Mouse (Mus musculus): ENCODE data around the gene Gtf2f1. TPM values are rescaled to one million over a fixed set of nuclear protein-coding genes. Genes with fewer than 3 reads are reported as not detected.

Gtf2f1 gene
- polyA plus RNA-seq, 1 experiment from 2014 or later: 55.4 TPM

- ATAC-seq (ENCODE audit: low read depth): no peak
- Histone ChIP-seq H3K9me3 (ENCODE audit: control insufficient read depth, low read length) (no peaks in the 10 kb centered on the region), H3K4me1 (ENCODE audit: control insufficient read depth, insufficient read depth, low read length) (peaks cover 6% of the 10 kb centered on the region; the same call in 1 of the 2 replicates), H3K27me3 (replicated peaks; ENCODE audit: control insufficient read depth, insufficient read depth, low read length) (no peaks in the 10 kb centered on the region), H3K4me2 (ENCODE audit: low read depth, low read length) (no peak overlapping the region), H3K36me3 (ENCODE audit: control insufficient read depth, insufficient read depth, low read length) (no peaks in the 10 kb centered on the region), H3K4me3 (ENCODE audit: low read depth, low read length) (no peak overlapping the region), H3K27ac (replicated peaks; ENCODE audit: low read depth, low read length) (no peak overlapping the region), H3K9ac (ENCODE audit: low read depth, low read length) (no peak overlapping the region)
- 64% methylated on average over 3 of the region's 3 CpGs for WGBS
- DNase-seq (ENCODE audit: low spot score): no peak
Observed at GRCm38 (mm10) chr17:56986105-56986805, 24.8 kb downstream of the Gtf2f1 start.

GRCm38 (mm10) chr17:56985656-56986055, 25.4 kb downstream of the Gtf2f1 start:
- no peak overlapping the region for H3K27ac ChIP-seq (replicated peaks; ENCODE audit: low read depth, low read length)
- H3K4me3 ChIP-seq (ENCODE audit: low read depth, low read length): no peak overlapping the region
- DNase-seq (ENCODE audit: low spot score) (no peak), ATAC-seq (ENCODE audit: low read depth) (no peak)
- no peaks in the 10 kb centered on the region for H3K9me3 ChIP-seq (ENCODE audit: control insufficient read depth, low read length)
- 70% methylated on average over 3 of the region's 3 CpGs for WGBS
- no peaks in the 10 kb centered on the region for H3K36me3 ChIP-seq (ENCODE audit: control insufficient read depth, insufficient read depth, low read length)
- no peaks in the 10 kb centered on the region for H3K27me3 ChIP-seq (replicated peaks; ENCODE audit: control insufficient read depth, insufficient read depth, low read length)
- no peak overlapping the region for H3K9ac ChIP-seq (ENCODE audit: low read depth, low read length)
- peaks cover under 1% of the 10 kb centered on the region; the same call in 1 of the 2 replicates for H3K4me1 ChIP-seq (ENCODE audit: control insufficient read depth, insufficient read depth, low read length)
- H3K4me2 ChIP-seq (ENCODE audit: low read depth, low read length): no peak overlapping the region

GRCm38 (mm10) chr17:56984886-56985285, 26.2 kb downstream of the Gtf2f1 start:
- Histone ChIP-seq H3K4me1 (ENCODE audit: control insufficient read depth, insufficient read depth, low read length) (no peaks in the 10 kb centered on the region), H3K4me2 (ENCODE audit: low read depth, low read length) (no peak overlapping the region), H3K4me3 (ENCODE audit: low read depth, low read length) (no peak overlapping the region), H3K36me3 (ENCODE audit: control insufficient read depth, insufficient read depth, low read length) (no peaks in the 10 kb centered on the region), H3K27me3 (replicated peaks; ENCODE audit: control insufficient read depth, insufficient read depth, low read length) (no peaks in the 10 kb centered on the region), H3K9me3 (ENCODE audit: control insufficient read depth, low read length) (no peaks in the 10 kb centered on the region), H3K9ac (ENCODE audit: low read depth, low read length) (no peak overlapping the region), H3K27ac (replicated peaks; ENCODE audit: low read depth, low read length) (no peak overlapping the region)
- DNase-seq (ENCODE audit: low spot score) (no peak), ATAC-seq (ENCODE audit: low read depth) (no peak)
- WGBS: 67% methylated on average over 9 of the region's 9 CpGs

GRCm38 (mm10) chr17:56982013-56982412, 29.1 kb downstream of the Gtf2f1 start, which contains the start of gene Acer1:
Gene Acer1 (minus strand): TSS chr17:56982126.
- Histone ChIP-seq H3K27ac (replicated peaks; ENCODE audit: low read depth, low read length) (no peak within 1 kb of the TSS), H3K36me3 (ENCODE audit: control insufficient read depth, insufficient read depth, low read length) (no peaks in the 10 kb centered on the region), H3K27me3 (replicated peaks; ENCODE audit: control insufficient read depth, insufficient read depth, low read length) (no peaks in the 10 kb centered on the region), H3K4me2 (ENCODE audit: low read depth, low read length) (no peak within 1 kb of the TSS), H3K9me3 (ENCODE audit: control insufficient read depth, low read length) (no peaks in the 10 kb centered on the region), H3K4me1 (ENCODE audit: control insufficient read depth, insufficient read depth, low read length) (no peaks in the 10 kb centered on the region), H3K4me3 (ENCODE audit: low read depth, low read length) (no peak within 1 kb of the TSS), H3K9ac (ENCODE audit: low read depth, low read length) (no peak within 1 kb of the TSS)
- no peak for DNase-seq (ENCODE audit: low spot score)
- ATAC-seq (ENCODE audit: low read depth): no peak
- WGBS: 67% methylated on average over 5 of the region's 5 CpGs

- no peaks in the 10 kb centered on the region for H3K27me3 ChIP-seq (replicated peaks; ENCODE audit: control insufficient read depth, insufficient read depth, low read length)
- no peak for DNase-seq (ENCODE audit: low spot score)
- no peak overlapping the region for H3K4me2 ChIP-seq (ENCODE audit: low read depth, low read length)
- no peak overlapping the region for H3K27ac ChIP-seq (replicated peaks; ENCODE audit: low read depth, low read length)
- ATAC-seq (ENCODE audit: low read depth): no peak
- WGBS: 74% methylated on average over 7 of the region's 7 CpGs
- H3K4me3 ChIP-seq (ENCODE audit: low read depth, low read length): no peak overlapping the region
- no peaks in the 10 kb centered on the region for H3K4me1 ChIP-seq (ENCODE audit: control insufficient read depth, insufficient read depth, low read length)
- no peak overlapping the region for H3K9ac ChIP-seq (ENCODE audit: low read depth, low read length)
- H3K9me3 ChIP-seq (ENCODE audit: control insufficient read depth, low read length): no peaks in the 10 kb centered on the region
- no peaks in the 10 kb centered on the region for H3K36me3 ChIP-seq (ENCODE audit: control insufficient read depth, insufficient read depth, low read length)
Observed at GRCm38 (mm10) chr17:56981049-56981448, 30.0 kb downstream of the Gtf2f1 start.

GRCm38 (mm10) chr17:56979524-56979923, 31.6 kb downstream of the Gtf2f1 start:
- ATAC-seq (ENCODE audit: low read depth): no peak
- H3K36me3 ChIP-seq (ENCODE audit: control insufficient read depth, insufficient read depth, low read length): no peaks in the 10 kb centered on the region
- no peaks in the 10 kb centered on the region for H3K4me1 ChIP-seq (ENCODE audit: control insufficient read depth, insufficient read depth, low read length)
- H3K9ac ChIP-seq (ENCODE audit: low read depth, low read length): no peak overlapping the region
- no peaks in the 10 kb centered on the region for H3K9me3 ChIP-seq (ENCODE audit: control insufficient read depth, low read length)
- WGBS: 34% methylated on average over 7 of the region's 8 CpGs
- DNase-seq (ENCODE audit: low spot score): no peak
- no peaks in the 10 kb centered on the region for H3K27me3 ChIP-seq (replicated peaks; ENCODE audit: control insufficient read depth, insufficient read depth, low read length)
- no peak overlapping the region for H3K27ac ChIP-seq (replicated peaks; ENCODE audit: low read depth, low read length)
- H3K4me2 ChIP-seq (ENCODE audit: low read depth, low read length): no peak overlapping the region
- no peak overlapping the region for H3K4me3 ChIP-seq (ENCODE audit: low read depth, low read length)

- no peaks in the 10 kb centered on the region for H3K9me3 ChIP-seq (ENCODE audit: control insufficient read depth, low read length)
- DNase-seq (ENCODE audit: low spot score): no peak
- no peak overlapping the region for H3K4me3 ChIP-seq (ENCODE audit: low read depth, low read length)
- H3K4me1 ChIP-seq (ENCODE audit: control insufficient read depth, insufficient read depth, low read length): no peaks in the 10 kb centered on the region
- no peak for ATAC-seq (ENCODE audit: low read depth)
- H3K27ac ChIP-seq (replicated peaks; ENCODE audit: low read depth, low read length): no peak overlapping the region
- no peak overlapping the region for H3K4me2 ChIP-seq (ENCODE audit: low read depth, low read length)
- H3K9ac ChIP-seq (ENCODE audit: low read depth, low read length): no peak overlapping the region
- WGBS: 64% methylated on average over 8 of the region's 8 CpGs
- H3K27me3 ChIP-seq (replicated peaks; ENCODE audit: control insufficient read depth, insufficient read depth, low read length): no peaks in the 10 kb centered on the region
- no peaks in the 10 kb centered on the region for H3K36me3 ChIP-seq (ENCODE audit: control insufficient read depth, insufficient read depth, low read length)
Observed at GRCm38 (mm10) chr17:56976531-56977390, 34.3 kb downstream of the Gtf2f1 start.

GRCm38 (mm10) chr17:56975391-56975790, 35.7 kb downstream of the Gtf2f1 start:
- 66% methylated on average over 3 of the region's 3 CpGs for WGBS
- no peak overlapping the region for H3K27ac ChIP-seq (replicated peaks; ENCODE audit: low read depth, low read length)
- H3K4me2 ChIP-seq (ENCODE audit: low read depth, low read length): no peak overlapping the region
- H3K9ac ChIP-seq (ENCODE audit: low read depth, low read length): no peak overlapping the region
- H3K36me3 ChIP-seq (ENCODE audit: control insufficient read depth, insufficient read depth, low read length): no peaks in the 10 kb centered on the region
- ATAC-seq (ENCODE audit: low read depth) (no peak), DNase-seq (ENCODE audit: low spot score) (no peak)
- no peak overlapping the region for H3K4me3 ChIP-seq (ENCODE audit: low read depth, low read length)
- no peaks in the 10 kb centered on the region for H3K9me3 ChIP-seq (ENCODE audit: control insufficient read depth, low read length)
- H3K27me3 ChIP-seq (replicated peaks; ENCODE audit: control insufficient read depth, insufficient read depth, low read length): no peaks in the 10 kb centered on the region
- H3K4me1 ChIP-seq (ENCODE audit: control insufficient read depth, insufficient read depth, low read length): no peaks in the 10 kb centered on the region
